Mouse (Mus musculus): Measurements from ENCODE around the gene Cc2d1a. TPM values are rescaled to one million over a fixed set of nuclear protein-coding genes. Genes with fewer than 3 reads are reported as not detected.

The Cc2d1a gene
- polyA plus RNA-seq (2016; fragmentation: Nextera tagmentation; extraction: Ambion mirVana), result 18.2 and 19.0 TPM in 2 replicates

GRCm38 (mm10) chr8:84147769-84148530 lies at the start of gene Cc2d1a, which contains the start of gene 4930432K21Rik:
Gene Cc2d1a, minus strand, starts transcription at chr8:84147936.
Gene 4930432K21Rik, plus strand, starts transcription at chr8:84148025.
- Histone ChIP-seq H3K27me3 (ENCODE audit: insufficient read depth, poor library complexity, severe bottlenecking) (peaks cover 5% of the 10 kb centered on the region; the same call in 1 of the 2 replicates), H3K4me3 (peak within 1 kb of the TSS; percentile 84), H3K27ac (peak within 1 kb of the TSS; percentile 90), H3K4me1 (replicated peaks) (peaks cover 32% of the 10 kb centered on the region), H3K9me3 (no peaks in the 10 kb centered on the region), H3K36me3 (peaks cover 30% of the 10 kb centered on the region)
- WGBS, result 18% methylated on average over 49 of the region's 49 CpGs
- peak; percentile 93 for DNase-seq (ENCODE audit: low spot score)

GRCm38 (mm10) chr8:84197141-84197921 lies 49.6 kb upstream of the Cc2d1a start:
- peaks cover 37% of the 10 kb centered on the region for H3K27me3 ChIP-seq (ENCODE audit: insufficient read depth, poor library complexity, severe bottlenecking)
- H3K4me1 ChIP-seq (replicated peaks), result peaks cover 62% of the 10 kb centered on the region
- no peaks in the 10 kb centered on the region for H3K9me3 ChIP-seq
- DNase-seq (ENCODE audit: low spot score), result peak; percentile 96
- H3K4me3 ChIP-seq, result peak overlapping the region; percentile 64
- 2% methylated on average over 43 of the region's 43 CpGs for whole genome bisulfite sequencing
- H3K27ac ChIP-seq, result peak overlapping the region; percentile 93
- H3K36me3 ChIP-seq, result no peaks in the 10 kb centered on the region

GRCm38 (mm10) chr8:84194224-84194743 lies 46.5 kb upstream of the Cc2d1a start:
- 84% methylated on average over 3 of the region's 3 CpGs for WGBS
- Histone ChIP-seq H3K27me3 (ENCODE audit: insufficient read depth, poor library complexity, severe bottlenecking) (peaks cover 19% of the 10 kb centered on the region), H3K4me3 (no peak overlapping the region), H3K27ac (no peak overlapping the region), H3K36me3 (no peaks in the 10 kb centered on the region), H3K9me3 (no peaks in the 10 kb centered on the region), H3K4me1 (replicated peaks) (peaks cover 46% of the 10 kb centered on the region)
- no peak for DNase-seq (ENCODE audit: low spot score)

DNA sequence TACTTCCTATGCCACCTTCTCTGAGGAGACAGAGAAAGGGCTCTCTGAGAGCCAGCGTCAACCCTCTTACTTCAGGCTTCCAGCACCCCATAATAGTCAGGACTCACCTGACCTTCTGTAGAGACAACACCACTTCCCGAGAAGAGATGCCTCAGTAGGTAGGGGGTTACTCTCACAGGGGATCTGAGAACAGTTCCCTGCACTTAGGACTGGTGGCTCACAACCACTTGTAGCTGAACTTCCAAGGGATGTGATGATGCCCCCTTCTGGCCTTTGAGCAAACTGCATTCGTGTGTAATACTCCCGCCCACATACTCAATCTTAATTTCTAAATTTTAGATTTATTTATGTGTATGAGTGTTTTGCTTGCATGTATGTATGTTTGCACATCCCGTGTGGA lies 45.8 kb upstream of the Cc2d1a start:
- no peak for DNase-seq (ENCODE audit: low spot score)
- 80% methylated on average over 5 of the region's 5 CpGs for WGBS
- Histone ChIP-seq H3K27me3 (ENCODE audit: insufficient read depth, poor library complexity, severe bottlenecking) (peaks cover 25% of the 10 kb centered on the region), H3K4me3 (no peak overlapping the region), H3K36me3 (no peaks in the 10 kb centered on the region), H3K27ac (no peak overlapping the region), H3K9me3 (no peaks in the 10 kb centered on the region), H3K4me1 (replicated peaks) (peaks cover 41% of the 10 kb centered on the region)

GRCm38 (mm10) chr8:84193161-84193560 lies 45.4 kb upstream of the Cc2d1a start:
- WGBS, result 72% methylated on average over 4 of the region's 4 CpGs
- Histone ChIP-seq H3K27me3 (ENCODE audit: insufficient read depth, poor library complexity, severe bottlenecking) (peaks cover 27% of the 10 kb centered on the region), H3K27ac (no peak overlapping the region), H3K9me3 (no peaks in the 10 kb centered on the region), H3K4me3 (no peak overlapping the region), H3K4me1 (replicated peaks) (peaks cover 37% of the 10 kb centered on the region), H3K36me3 (no peaks in the 10 kb centered on the region)
- no peak for DNase-seq (ENCODE audit: low spot score)

- H3K36me3 ChIP-seq, result no peaks in the 10 kb centered on the region
- H3K4me3 ChIP-seq, result peak overlapping the region; percentile 38
- no peaks in the 10 kb centered on the region for H3K9me3 ChIP-seq
- peak overlapping the region; percentile 76 for H3K27ac ChIP-seq
- DNase-seq (ENCODE audit: low spot score), result peak; percentile 78
- WGBS, result 5% methylated on average over 33 of the region's 33 CpGs
- peaks cover 31% of the 10 kb centered on the region for H3K4me1 ChIP-seq (replicated peaks)
- H3K27me3 ChIP-seq (ENCODE audit: insufficient read depth, poor library complexity, severe bottlenecking), result peaks cover 33% of the 10 kb centered on the region
Measured at GRCm38 (mm10) chr8:84192555-84192954, 44.8 kb upstream of the Cc2d1a start.

- WGBS, result 46% methylated on average over 13 of the region's 13 CpGs
- peak overlapping the region; percentile 76 for H3K27ac ChIP-seq
- peak; percentile 40 for DNase-seq (ENCODE audit: low spot score)
- H3K4me3 ChIP-seq, result peak overlapping the region; percentile 38
- peaks cover 38% of the 10 kb centered on the region for H3K27me3 ChIP-seq (ENCODE audit: insufficient read depth, poor library complexity, severe bottlenecking)
- no peaks in the 10 kb centered on the region for H3K36me3 ChIP-seq
- peaks cover 28% of the 10 kb centered on the region for H3K4me1 ChIP-seq (replicated peaks)
- H3K9me3 ChIP-seq, result no peaks in the 10 kb centered on the region
Measured at GRCm38 (mm10) chr8:84192023-84192422, 44.3 kb upstream of the Cc2d1a start.

DNA sequence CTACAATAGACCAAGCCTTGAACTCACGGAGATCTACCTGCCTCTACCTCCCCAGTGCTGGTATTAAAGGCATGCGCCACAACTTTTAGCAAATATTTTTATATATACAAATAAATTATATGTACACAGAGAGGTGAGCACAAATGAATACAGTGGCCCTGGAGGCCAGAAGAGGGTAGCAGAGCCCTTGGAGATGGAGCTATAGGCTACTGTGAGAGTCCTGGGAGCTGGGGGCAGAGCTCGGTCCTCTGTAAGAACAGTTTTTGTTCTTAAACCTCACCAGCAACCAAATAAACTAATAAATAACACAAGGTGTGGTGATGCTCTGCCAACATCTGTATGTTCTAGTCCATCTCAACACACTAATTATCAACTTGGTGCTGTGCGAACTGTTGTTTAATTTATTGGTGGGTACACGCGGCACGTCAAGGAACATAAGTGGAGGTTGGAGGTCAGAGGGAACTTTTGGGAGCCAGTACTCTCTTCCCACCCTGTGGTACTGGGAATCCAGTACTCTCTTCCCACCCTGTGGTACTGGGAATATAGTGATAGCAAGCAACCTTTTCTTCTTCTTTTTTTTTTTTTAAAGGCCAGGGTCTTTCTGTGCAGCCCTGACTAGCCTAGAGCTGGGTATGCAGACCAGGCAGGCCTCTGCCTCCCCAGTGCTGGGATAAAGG lies 42.6 kb upstream of the Cc2d1a start:
- peaks cover 34% of the 10 kb centered on the region for H3K4me1 ChIP-seq (replicated peaks)
- H3K27ac ChIP-seq, result no peak overlapping the region
- no peaks in the 10 kb centered on the region for H3K36me3 ChIP-seq
- H3K9me3 ChIP-seq, result 0 out of 2 replicates have a peak, but pooled peaks cover under 1% of the 10 kb centered on the region
- no peak overlapping the region for H3K4me3 ChIP-seq
- 94% methylated on average over 7 of the region's 7 CpGs for WGBS
- no peak for DNase-seq (ENCODE audit: low spot score)
- peaks cover 40% of the 10 kb centered on the region for H3K27me3 ChIP-seq (ENCODE audit: insufficient read depth, poor library complexity, severe bottlenecking)

GRCm38 (mm10) chr8:84189603-84190002 lies 41.9 kb upstream of the Cc2d1a start:
- Histone ChIP-seq H3K27ac (peak overlapping the region; percentile 13; the same call in 1 of the 2 replicates), H3K4me3 (no peak overlapping the region), H3K9me3 (0 out of 2 replicates have a peak, but pooled peaks cover 5% of the 10 kb centered on the region), H3K4me1 (replicated peaks) (peaks cover 38% of the 10 kb centered on the region), H3K36me3 (no peaks in the 10 kb centered on the region), H3K27me3 (ENCODE audit: insufficient read depth, poor library complexity, severe bottlenecking) (peaks cover 48% of the 10 kb centered on the region)
- DNase-seq (ENCODE audit: low spot score), result no peak
- WGBS, result 66% methylated on average over 4 of the region's 4 CpGs

DNA sequence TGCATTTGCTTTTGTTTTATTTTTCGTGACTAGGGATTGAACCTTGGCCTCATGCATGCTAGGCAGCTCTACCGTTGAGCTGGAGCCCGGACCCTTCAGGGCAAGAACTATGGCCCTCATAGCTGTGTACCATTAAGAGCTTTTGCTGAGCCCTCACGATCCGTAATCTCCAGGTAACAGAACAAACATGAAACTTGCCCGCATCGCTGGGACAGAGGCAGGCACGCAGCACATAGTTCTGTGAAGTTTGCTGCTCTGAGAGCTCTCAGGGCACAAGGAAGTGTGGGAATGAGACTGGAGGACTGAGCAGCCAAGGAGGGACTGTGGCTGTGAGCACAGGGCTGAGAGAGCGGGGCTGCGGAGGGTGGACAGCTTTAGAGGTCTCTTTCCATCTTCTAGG lies 40.9 kb upstream of the Cc2d1a start:
- H3K27ac ChIP-seq, result no peak overlapping the region
- H3K4me1 ChIP-seq (replicated peaks), result peaks cover 47% of the 10 kb centered on the region
- H3K9me3 ChIP-seq, result 0 out of 2 replicates have a peak, but pooled peaks cover 5% of the 10 kb centered on the region
- peaks cover 51% of the 10 kb centered on the region for H3K27me3 ChIP-seq (ENCODE audit: insufficient read depth, poor library complexity, severe bottlenecking)
- no peak for DNase-seq (ENCODE audit: low spot score)
- H3K36me3 ChIP-seq, result no peaks in the 10 kb centered on the region
- 89% methylated on average over 10 of the region's 10 CpGs for WGBS
- no peak overlapping the region for H3K4me3 ChIP-seq

- Histone ChIP-seq H3K36me3 (no peaks in the 10 kb centered on the region), H3K4me1 (replicated peaks) (peaks cover 48% of the 10 kb centered on the region), H3K4me3 (peak overlapping the region; percentile 49), H3K27me3 (ENCODE audit: insufficient read depth, poor library complexity, severe bottlenecking) (peaks cover 39% of the 10 kb centered on the region), H3K9me3 (0 out of 2 replicates have a peak, but pooled peaks cover 5% of the 10 kb centered on the region), H3K27ac (peak overlapping the region; percentile 47)
- WGBS, result 6% methylated on average over 21 of the region's 21 CpGs
- peak; percentile 73 for DNase-seq (ENCODE audit: low spot score)
Measured at GRCm38 (mm10) chr8:84187065-84187755, 39.5 kb upstream of the Cc2d1a start.

DNA sequence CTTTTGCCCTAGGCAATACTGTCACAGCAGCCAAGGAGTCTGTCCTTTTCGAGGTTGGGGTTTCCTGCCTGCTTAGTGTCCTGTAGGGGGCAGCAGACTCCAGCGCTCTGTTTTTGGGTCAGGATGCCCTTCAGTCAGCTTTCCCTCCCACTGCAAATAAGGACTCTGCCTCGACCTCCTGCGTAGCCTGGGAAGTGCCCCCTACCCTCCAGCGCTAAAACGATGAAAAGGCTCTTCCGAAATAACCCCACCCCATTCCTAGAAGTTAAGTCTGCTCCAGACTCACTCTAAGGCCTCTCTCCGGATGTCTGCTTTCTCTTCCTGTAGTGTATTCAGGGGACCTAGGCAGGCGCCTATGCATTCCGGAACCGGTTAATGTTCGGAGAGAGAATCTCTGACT lies 38.8 kb upstream of the Cc2d1a start:
- Histone ChIP-seq H3K36me3 (no peaks in the 10 kb centered on the region), H3K27me3 (ENCODE audit: insufficient read depth, poor library complexity, severe bottlenecking) (peaks cover 32% of the 10 kb centered on the region), H3K4me3 (peak overlapping the region; percentile 49), H3K4me1 (replicated peaks) (peaks cover 48% of the 10 kb centered on the region), H3K9me3 (0 out of 2 replicates have a peak, but pooled peaks cover 5% of the 10 kb centered on the region), H3K27ac (peak overlapping the region; percentile 47)
- WGBS, result 1% methylated on average over 12 of the region's 12 CpGs
- peak; percentile 78 for DNase-seq (ENCODE audit: low spot score)
